Mouse (Mus musculus) small intestine, adult 2 months (tissue): ENCODE measurements around the gene Mfsd5. TPM values are rescaled to one million over a fixed set of nuclear protein-coding genes. Genes with fewer than 3 reads are reported as not detected.

Experiments used
- H3K27ac ChIP-seq: fragments of 200-500 bp; 2 replicates; pipeline ENCODE4 v1.5.1; 2012; ENCODE audit warnings: low read depth, low read length, control low read depth, inconsistent platforms; ENCODE audit not compliant: insufficient read depth
- H3K27me3 ChIP-seq: fragments of 200-500 bp; 2 replicates; pipeline ENCODE4 v1.6.1; 2012; ENCODE audit warnings: mild to moderate bottlenecking, moderate library complexity, low read length, inconsistent platforms; ENCODE audit not compliant: control insufficient read depth, insufficient read depth
- H3K36me3 ChIP-seq: fragments of 200-500 bp; 2 replicates; pipeline ENCODE4 v1.6.1; 2012; ENCODE audit warnings: mild to moderate bottlenecking, low read length, control low read depth, inconsistent platforms; ENCODE audit not compliant: control insufficient read depth, insufficient read depth
- H3K4me1 ChIP-seq: fragments of 200-500 bp; 2 replicates; pipeline ENCODE4 v1.6.1; 2012; ENCODE audit warnings: low read length, inconsistent platforms, mixed read lengths; ENCODE audit not compliant: control insufficient read depth, insufficient read depth, insufficient read length
- H3K4me3 ChIP-seq: fragments of 200-500 bp; 2 replicates; pipeline ENCODE4 v1.5.1; 2012; ENCODE audit warnings: low read depth, mild to moderate bottlenecking, control low read depth, inconsistent platforms, low read length, moderate library complexity
- CTCF ChIP-seq: fragments of 200-500 bp; IDR thresholded peaks from 2 replicates; pipeline ENCODE4 v1.5.1; 2012; ENCODE audit warnings: low read depth, mild to moderate bottlenecking, control low read depth, inconsistent platforms, low read length, moderate library complexity, mixed read lengths; ENCODE audit not compliant: insufficient replicate concordance, insufficient read length; ENCODE audit errors: extremely low read depth
- POLR2A ChIP-seq: fragments of 200-500 bp; IDR thresholded peaks from 2 replicates; pipeline ENCODE4 v1.6.1; 2012; ENCODE audit warnings: low read depth, mild to moderate bottlenecking, control low read depth, inconsistent platforms, low read length, moderate library complexity
- WGBS: fragments of 180-500 bp; shearing (Covaris S2); methylation state at CpG from one replicate; pipeline ENCODE4 v1.1.7; 2018; 5-methylcytosine and 5-hydroxymethylcytosine counted together
- polyA plus RNA-seq: library from polyadenylated mRNA; depleted of rRNA; stranded (reverse); fragments of >200 nt; gene quantifications from 2 replicates; pipeline ENCODE4 v1.2.3, GENCODE M21; 2012

Mfsd5 gene
- polyA plus RNA-seq, 1 experiment: 67.0 TPM

- no peak overlapping the region for H3K4me3 ChIP-seq
- H3K27ac ChIP-seq: no peak overlapping the region
- peaks cover 5% of the 10 kb centered on the region for H3K36me3 ChIP-seq
- H3K27me3 ChIP-seq: no peaks in the 10 kb centered on the region
- peaks cover 14% of the 10 kb centered on the region for H3K4me1 ChIP-seq
- TF ChIP-seq CTCF (no peak), POLR2A (no peak)
- WGBS: 51% methylated on average over 8 of the region's 8 CpGs
Observed at GRCm38 (mm10) chr15:102282463-102283292, 3.4 kb downstream of the Mfsd5 start.

GRCm38 (mm10) chr15:102283648-102284047 is 4.4 kb downstream of the Mfsd5 start:
- Histone ChIP-seq H3K36me3 (peaks cover 5% of the 10 kb centered on the region), H3K4me1 (peaks cover 13% of the 10 kb centered on the region), H3K27ac (no peak overlapping the region), H3K4me3 (no peak overlapping the region), H3K27me3 (no peaks in the 10 kb centered on the region)
- 63% methylated on average over 3 of the region's 3 CpGs for WGBS
- no peak for TF ChIP-seq CTCF

- no peaks in the 10 kb centered on the region for H3K27me3 ChIP-seq
- TF ChIP-seq POLR2A (no peak), CTCF (no peak)
- H3K4me3 ChIP-seq: no peak overlapping the region
- H3K27ac ChIP-seq: no peak overlapping the region
- no peaks in the 10 kb centered on the region for H3K4me1 ChIP-seq
- no peaks in the 10 kb centered on the region for H3K36me3 ChIP-seq
Observed at GRCm38 (mm10) chr15:102287395-102287794, 8.1 kb downstream of the Mfsd5 start.

- Histone ChIP-seq H3K27ac (no peak within 1 kb of the TSS), H3K36me3 (no peaks in the 10 kb centered on the region; the same call in 1 of the 2 replicates), H3K4me1 (no peaks in the 10 kb centered on the region), H3K4me3 (peak within 1 kb of the TSS; percentile 77), H3K27me3 (no peaks in the 10 kb centered on the region)
- TF ChIP-seq POLR2A (peak; percentile 24; the same call in 1 of the 2 replicates), CTCF (no peak)
- WGBS: 5% methylated on average over 25 of the region's 25 CpGs
Observed at GRCm38 (mm10) chr15:102295633-102296367, 16.5 kb downstream of the Mfsd5 start, which contains the start of gene Espl1. TSS of gene Espl1 (plus strand) at chr15:102296266.

GRCm38 (mm10) chr15:102296368-102297006 is 17.2 kb downstream of the Mfsd5 start:
- Histone ChIP-seq H3K36me3 (no peaks in the 10 kb centered on the region; the same call in 1 of the 2 replicates), H3K4me3 (peak overlapping the region; percentile 77), H3K27ac (no peak overlapping the region), H3K27me3 (no peaks in the 10 kb centered on the region), H3K4me1 (no peaks in the 10 kb centered on the region)
- TF ChIP-seq POLR2A (no peak), CTCF (no peak)
- 4% methylated on average over 24 of the region's 24 CpGs for WGBS

- WGBS: 86% methylated on average over 6 of the region's 6 CpGs
- H3K27ac ChIP-seq: no peak overlapping the region
- H3K4me1 ChIP-seq: no peaks in the 10 kb centered on the region
- no peaks in the 10 kb centered on the region for H3K27me3 ChIP-seq
- peaks cover 3% of the 10 kb centered on the region; the same call in 1 of the 2 replicates for H3K36me3 ChIP-seq
- TF ChIP-seq CTCF: no peak
- TF ChIP-seq POLR2A: no peak
- H3K4me3 ChIP-seq: no peak overlapping the region
Observed at GRCm38 (mm10) chr15:102302542-102302941, 23.3 kb downstream of the Mfsd5 start.

- H3K27ac ChIP-seq: no peak overlapping the region
- H3K27me3 ChIP-seq: no peaks in the 10 kb centered on the region
- no peak overlapping the region for H3K4me3 ChIP-seq
- WGBS: 90% methylated on average over 9 of the region's 9 CpGs
- H3K36me3 ChIP-seq: peaks cover 5% of the 10 kb centered on the region
- 0 out of 2 replicates have a peak, but pooled peaks cover 2% of the 10 kb centered on the region for H3K4me1 ChIP-seq
- TF ChIP-seq POLR2A (no peak), CTCF (no peak)
Observed at GRCm38 (mm10) chr15:102308717-102309116, 29.5 kb downstream of the Mfsd5 start.
